Mouse (Mus musculus): ENCODE measurements around the gene Igf2. TPM values are rescaled to one million over a fixed set of nuclear protein-coding genes. Genes with fewer than 3 reads are reported as not detected.
A peak's percentile ranks its signal among the peaks of the same experiment; 100 is the strongest.

The Igf2 gene
- polyA plus RNA-seq, 1 experiment, result 5.5 TPM

GRCm38 (mm10) chr7:142629806-142630205, 36.8 kb downstream of the Igf2 start:
- Histone ChIP-seq H3K79me2 (ENCODE audit: control insufficient read depth, insufficient read depth) (no peaks in the 10 kb centered on the region), H3K4me3 (ENCODE audit: insufficient read depth, poor library complexity, severe bottlenecking) (no peak overlapping the region), H3K36me3 (ENCODE audit: control insufficient read depth, insufficient read depth) (no peaks in the 10 kb centered on the region), H3K79me3 (ENCODE audit: low read depth) (no peaks in the 10 kb centered on the region), H3ac (ENCODE audit: control insufficient read depth, insufficient read length, low read depth) (no peak overlapping the region), H3K27me3 (ENCODE audit: control insufficient read depth, insufficient read depth, insufficient read length) (peaks cover 6% of the 10 kb centered on the region)
- no peak for TF ChIP-seq MAX (IDR thresholded peaks at IDR 0.05)
- no peak for TF ChIP-seq CTCF (IDR thresholded peaks at IDR 0.05; ENCODE audit: control insufficient read depth, insufficient read depth, insufficient read length)

GRCm38 (mm10) chr7:142622180-142622579, 44.4 kb downstream of the Igf2 start:
- TF ChIP-seq CEBPB (IDR thresholded peaks at IDR 0.05; ENCODE audit: low read depth) (no peak), CTCF (IDR thresholded peaks at IDR 0.05; ENCODE audit: control insufficient read depth, insufficient read depth, insufficient read length) (no peak), MYOD1 (IDR thresholded peaks at IDR 0.05; ENCODE audit: control insufficient read depth, insufficient read length, low read depth) (no peak), MAX (IDR thresholded peaks at IDR 0.05) (no peak), USF1 (IDR thresholded peaks at IDR 0.05; ENCODE audit: low read depth) (no peak), MYOG (IDR thresholded peaks at IDR 0.05; ENCODE audit: control insufficient read depth, extremely low read depth, insufficient read length) (no peak), FOSL1 (IDR thresholded peaks at IDR 0.05; ENCODE audit: insufficient read depth, low read length, poor library complexity, severe bottlenecking) (no peak)
- no peaks in the 10 kb centered on the region for H3K36me3 ChIP-seq (ENCODE audit: control insufficient read depth, insufficient read depth)
- no peaks in the 10 kb centered on the region for H3K79me2 ChIP-seq (ENCODE audit: control insufficient read depth, insufficient read depth)
- H3ac ChIP-seq (ENCODE audit: control insufficient read depth, insufficient read length, low read depth), result no peak overlapping the region
- H3K79me3 ChIP-seq (ENCODE audit: low read depth), result no peaks in the 10 kb centered on the region
- H3K27me3 ChIP-seq (ENCODE audit: control insufficient read depth, insufficient read depth, insufficient read length), result peaks cover 15% of the 10 kb centered on the region
- no peak overlapping the region for H3K4me3 ChIP-seq (ENCODE audit: insufficient read depth, poor library complexity, severe bottlenecking)

- H3K79me3 ChIP-seq (ENCODE audit: low read depth), result no peaks in the 10 kb centered on the region
- H3K27me3 ChIP-seq (ENCODE audit: control insufficient read depth, insufficient read depth, insufficient read length), result peaks cover 12% of the 10 kb centered on the region
- TF ChIP-seq MYOG (IDR thresholded peaks at IDR 0.05; ENCODE audit: control insufficient read depth, extremely low read depth, insufficient read length) (no peak), MYOD1 (IDR thresholded peaks at IDR 0.05; ENCODE audit: control insufficient read depth, insufficient read length, low read depth) (no peak), CTCF (IDR thresholded peaks at IDR 0.05; ENCODE audit: control insufficient read depth, insufficient read depth, insufficient read length) (no peak), CEBPB (IDR thresholded peaks at IDR 0.05; ENCODE audit: low read depth) (no peak), MAX (IDR thresholded peaks at IDR 0.05) (no peak), USF1 (IDR thresholded peaks at IDR 0.05; ENCODE audit: low read depth) (no peak), FOSL1 (IDR thresholded peaks at IDR 0.05; ENCODE audit: insufficient read depth, low read length, poor library complexity, severe bottlenecking) (no peak)
- H3K79me2 ChIP-seq (ENCODE audit: control insufficient read depth, insufficient read depth), result no peaks in the 10 kb centered on the region
- no peaks in the 10 kb centered on the region for H3K36me3 ChIP-seq (ENCODE audit: control insufficient read depth, insufficient read depth)
- H3K4me3 ChIP-seq (ENCODE audit: insufficient read depth, poor library complexity, severe bottlenecking), result no peak overlapping the region
- H3ac ChIP-seq (ENCODE audit: control insufficient read depth, insufficient read length, low read depth), result no peak overlapping the region
These were observed 53.5 kb downstream of the Igf2 start for GRCm38 (mm10) chr7:142613077-142613476.

- H3K79me2 ChIP-seq (ENCODE audit: control insufficient read depth, insufficient read depth), result no peaks in the 10 kb centered on the region
- H3K27me3 ChIP-seq (ENCODE audit: control insufficient read depth, insufficient read depth, insufficient read length), result no peaks in the 10 kb centered on the region
- H3K36me3 ChIP-seq (ENCODE audit: control insufficient read depth, insufficient read depth), result no peaks in the 10 kb centered on the region
- no peak overlapping the region for H3K4me3 ChIP-seq (ENCODE audit: insufficient read depth, poor library complexity, severe bottlenecking)
- TF ChIP-seq CEBPB (IDR thresholded peaks at IDR 0.05; ENCODE audit: low read depth), result no peak
- no peaks in the 10 kb centered on the region for H3K79me3 ChIP-seq (ENCODE audit: low read depth)
- no peak overlapping the region for H3ac ChIP-seq (ENCODE audit: control insufficient read depth, insufficient read length, low read depth)
These were observed 55.8 kb downstream of the Igf2 start for GRCm38 (mm10) chr7:142610627-142611406.

- TF ChIP-seq MYOD1 (IDR thresholded peaks at IDR 0.05; ENCODE audit: control insufficient read depth, insufficient read length, low read depth), result no peak
- no peak for TF ChIP-seq MAX (IDR thresholded peaks at IDR 0.05)
- no peak for TF ChIP-seq CEBPB (IDR thresholded peaks at IDR 0.05; ENCODE audit: low read depth)
- TF ChIP-seq USF1 (IDR thresholded peaks at IDR 0.05; ENCODE audit: low read depth), result no peak
- no peak for TF ChIP-seq FOSL1 (IDR thresholded peaks at IDR 0.05; ENCODE audit: insufficient read depth, low read length, poor library complexity, severe bottlenecking)
- no peak for TF ChIP-seq CTCF (IDR thresholded peaks at IDR 0.05; ENCODE audit: control insufficient read depth, insufficient read depth, insufficient read length)
- no peak for TF ChIP-seq MYOG (IDR thresholded peaks at IDR 0.05; ENCODE audit: control insufficient read depth, extremely low read depth, insufficient read length)
- no peaks in the 10 kb centered on the region for H3K36me3 ChIP-seq (ENCODE audit: control insufficient read depth, insufficient read depth)
- no peaks in the 10 kb centered on the region for H3K79me2 ChIP-seq (ENCODE audit: control insufficient read depth, insufficient read depth)
- no peaks in the 10 kb centered on the region for H3K27me3 ChIP-seq (ENCODE audit: control insufficient read depth, insufficient read depth, insufficient read length)
- H3K4me3 ChIP-seq (ENCODE audit: insufficient read depth, poor library complexity, severe bottlenecking), result no peak overlapping the region
- no peaks in the 10 kb centered on the region for H3K79me3 ChIP-seq (ENCODE audit: low read depth)
- H3ac ChIP-seq (ENCODE audit: control insufficient read depth, insufficient read length, low read depth), result no peak overlapping the region
These were observed 65.7 kb downstream of the Igf2 start for GRCm38 (mm10) chr7:142600921-142601320.

Small RNAs within 50 kb of the gene (microRNA-seq; reads per million reads assigned to microRNA genes)
- gene Mir483 (ENCODE audit: borderline microRNAs expressed), result 25.4 reads per million, percentile 65 among the genes with 10 or more reads in this experiment

Other genes with a start within 250 kb of the Igf2 start
- gene Syt8, start 232.0 kb downstream of the Igf2 start, polyA plus RNA-seq (2012; fragmentation: generic; extraction: Trizol), result 0.07 TPM
- gene Tnni2, start 225.0 kb downstream of the Igf2 start, polyA plus RNA-seq (2012; fragmentation: generic; extraction: Trizol), result 7.5 TPM
- 96.1 TPM for gene Lsp1, start 206.0 kb downstream of the Igf2 start, polyA plus RNA-seq (2012; fragmentation: generic; extraction: Trizol)
- 6.8 TPM for gene Tnnt3, start 168.0 kb downstream of the Igf2 start, polyA plus RNA-seq (2012; fragmentation: generic; extraction: Trizol)
- gene Mrpl23, start 134.1 kb downstream of the Igf2 start, polyA plus RNA-seq (2012; fragmentation: generic; extraction: Trizol), result 72.2 TPM
- 0.01 TPM for gene Gm49394, start 3.1 kb upstream of the Igf2 start, polyA plus RNA-seq (2012; fragmentation: generic; extraction: Trizol)
- gene Ins2, start 76.6 kb upstream of the Igf2 start, polyA plus RNA-seq (2012; fragmentation: generic; extraction: Trizol), result not detected

Measured in C2C12 (cell line).